8 mouse cellular contexts compared by ENCODE assay signal in the genomic region with DNA sequence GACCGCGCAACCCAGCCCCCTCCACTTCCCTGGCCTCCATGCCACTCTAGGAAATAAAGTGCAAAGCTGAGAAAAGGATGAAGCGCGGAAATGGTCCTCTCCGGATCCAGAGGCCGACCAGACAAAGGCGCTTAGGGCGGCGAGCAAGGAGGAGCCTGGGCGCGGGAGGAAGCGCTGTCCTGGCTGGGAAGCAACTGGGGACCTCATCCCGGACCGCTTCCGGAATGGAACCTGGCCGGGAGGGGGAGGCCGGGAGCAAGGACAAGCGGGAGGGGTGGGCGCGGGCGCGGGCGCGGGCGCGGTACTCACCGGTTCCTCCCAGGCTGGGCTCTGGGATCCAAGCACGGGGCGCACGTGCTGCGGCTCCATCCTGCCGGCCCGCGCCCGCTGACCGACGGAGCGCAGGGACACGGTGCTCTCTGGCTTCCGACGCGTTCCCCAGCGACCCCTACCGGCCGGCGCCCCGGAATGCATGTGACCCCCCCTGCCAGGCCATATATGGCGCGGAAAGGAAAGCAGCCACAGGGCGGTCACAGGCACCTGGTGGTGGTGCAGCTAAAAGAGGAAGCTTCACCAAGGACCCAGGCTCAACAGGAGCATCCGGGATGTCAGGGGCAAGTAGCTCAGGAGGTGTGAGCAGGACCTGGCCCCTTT. TPM values are rescaled to one million over a fixed set of nuclear protein-coding genes. Genes with fewer than 3 reads are reported as not detected.
DNase-seq lines count a peak whose midpoint lies in the region; ATAC-seq and TF ChIP-seq lines count a peak whose summit lies in the region.
"Not testable (repeated sequence)": the region's sequence is repeated elsewhere in the genome, so short reads cannot be mapped to it uniquely, and the experiment has no call there.

A gene (minus strand): TSS at position 394 of the 654 bp plus-strand sequence.

- H3K36me3 ChIP-seq in hindbrain, embryonic 13.5 days; lung, embryonic 15.5 days: not testable (repeated sequence)

- not testable (repeated sequence) for H3K4me1 ChIP-seq in cortical plate, adult 2 months (ENCODE audit: control insufficient read depth, insufficient read depth, low read length); hindbrain, embryonic 13.5 days (replicated peaks); lung, embryonic 15.5 days

- H3K27me3 ChIP-seq in hindbrain, embryonic 13.5 days; lung, embryonic 15.5 days: not testable (repeated sequence)

- H3K27ac ChIP-seq in cortical plate, adult 2 months (ENCODE audit: insufficient read depth, low read length); hindbrain, embryonic 13.5 days; lung, embryonic 15.5 days: not testable (repeated sequence)

- WGBS in hindbrain, embryonic 13.5 days, result under 1% methylated on average over 37 of the region's 51 CpGs
- 0% methylated on average over 36 of the region's 51 CpGs for WGBS in lung, embryonic 15.5 days

- not testable (repeated sequence) for TF ChIP-seq POLR2A in cortical plate, adult 2 months (IDR thresholded peaks at IDR 0.05; ENCODE audit: extremely low read depth, insufficient read depth, low read length)

- H3K9ac ChIP-seq in hindbrain, embryonic 13.5 days, result peak within 1 kb of the TSS; percentile 60
- not testable (repeated sequence) for H3K9ac ChIP-seq in lung, embryonic 15.5 days

- not testable (repeated sequence) for H3K9me3 ChIP-seq in hindbrain, embryonic 13.5 days; lung, embryonic 15.5 days

- peak within 1 kb of the TSS; percentile 29 for H3K4me3 ChIP-seq in cortical plate, adult 2 months (ENCODE audit: insufficient read depth, low read length)
- peak within 1 kb of the TSS; percentile 42 for H3K4me3 ChIP-seq in hindbrain, embryonic 13.5 days
- peak within 1 kb of the TSS; percentile 38 for H3K4me3 ChIP-seq in lung, embryonic 15.5 days

- H3K4me2 ChIP-seq in hindbrain, embryonic 13.5 days, result peak within 1 kb of the TSS; percentile 50
- H3K4me2 ChIP-seq in lung, embryonic 15.5 days, result peak within 1 kb of the TSS; percentile 52

- peak; percentile 89 for ATAC-seq in hindbrain, embryonic 13.5 days (ENCODE audit: low FRiP score)
- ATAC-seq in lung, embryonic 15.5 days (ENCODE audit: borderline replicate concordance, extremely low read depth, low FRiP score, low TSS enrichment), result peak; percentile 82; the same call in 1 of the 2 replicates

- not testable (repeated sequence) for TF ChIP-seq CTCF in cortical plate, adult 2 months (IDR thresholded peaks at IDR 0.05; ENCODE audit: extremely low read depth, insufficient read depth, low read length)

- DNase-seq in WW6 (ENCODE audit: low read depth, low spot score), result peak; percentile 29
- DNase-seq in gastrocnemius, postnatal 10 days, result peak; percentile 51
- peak; percentile 22 to 39 for DNase-seq in layer of hippocampus, postnatal 14 days (ENCODE audit: low spot score in 2 of 2)
- peak; percentile 5 for DNase-seq in ovary, postnatal 10 days (ENCODE audit: low spot score)
- peak; percentile 4 to 43 for DNase-seq in thymus, postnatal 10 days (ENCODE audit: low spot score in 2 of 2)

RNA-seq across cellular contexts. Expression of the gene that starts here (rescaled TPM):
- 1.6 and 2.1 TPM in 2 replicates for polyA plus RNA-seq in cortical plate, adult 2 months (2012; rRNA removed)
- under 1 TPM; 0.16 to 0.79 TPM for total RNA-seq in gastrocnemius, postnatal 10 days (2021)
- polyA plus RNA-seq in hindbrain, embryonic 13.5 days (2015; fragmentation: Nextera tagmentation; extraction: Ambion mirVana), result 5.2 and 5.6 TPM in 2 replicates
- 1 to 10 TPM; 1.1 to 1.7 TPM for total RNA-seq in layer of hippocampus, postnatal 14 days (2021)
- 1.2 TPM in 2 replicates for polyA plus RNA-seq in lung, embryonic 15.5 days (2015; fragmentation: Nextera tagmentation; extraction: Ambion mirVana)

Comparison
In these comparisons a context has a peak if more than half of its experiments do, and no peak if none do; other contexts are left out.
1. Peak in DNase-seq in gastrocnemius, postnatal 10 days; RNA of the gene not detected or under 1 TPM.